In the genomic region with DNA sequence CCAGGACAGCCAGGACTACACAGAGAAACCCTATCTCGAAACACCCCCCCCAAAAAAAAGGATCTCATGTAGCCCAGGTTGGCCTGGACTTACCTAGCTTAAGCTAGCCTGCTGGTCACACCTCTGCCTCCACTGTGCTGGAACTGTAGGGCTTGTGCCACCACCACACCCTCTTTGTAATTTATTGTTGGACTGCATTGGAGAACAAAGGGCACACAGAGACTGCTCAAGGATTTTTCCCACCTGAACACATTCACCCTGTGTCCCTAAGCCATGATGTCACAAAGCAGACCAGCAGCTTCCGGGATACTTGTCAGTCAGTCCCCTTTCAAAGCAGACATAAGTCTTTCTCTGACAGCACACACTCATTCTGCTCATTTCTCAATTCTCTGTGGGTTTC, we compare ENCODE assay signal across 22 mouse cellular contexts.
"Had no signal": no experiment of that assay in that cellular context is flagged by ENCODE, and none has a peak within 500 bp of the region (broad histone marks: within the 10 kb centered on the region; RNA-seq: fewer than 3 reads in every experiment).

No protein-coding gene starts in this region.

- ATAC-seq: hindbrain, embryonic 16.5 days; inflammation-experienced regulatory T-cells, adult 6 months; liver, embryonic 12.5 days had no signal

- DNase-seq: gastrocnemius, postnatal 25 days; heart, adult 18-20 months; heart, postnatal 10 days; heart, postnatal 4 days; kidney, adult 11 months; kidney, adult 8-10 months; kidney, postnatal 10 days; kidney, postnatal 25 days; layer of hippocampus, adult 9-11 months; layer of hippocampus, postnatal 36 days; left cerebral cortex, postnatal 4 days had no signal

- H3K9ac ChIP-seq: heart, embryonic 12.5 days; hindbrain, embryonic 12.5 days; hindbrain, embryonic 14.5 days; limb, embryonic 13.5 days; limb, embryonic 15.5 days; liver, embryonic 12.5 days; liver, embryonic 14.5 days had no signal

- H3K9me3 ChIP-seq: heart, embryonic 10.5 days; heart, embryonic 12.5 days; hindbrain, embryonic 10.5 days; hindbrain, embryonic 12.5 days; limb, embryonic 15.5 days; liver, embryonic 12.5 days had no signal

- H3K4me3 ChIP-seq: heart, embryonic 10.5 days; heart, embryonic 12.5 days; hindbrain, embryonic 10.5 days; hindbrain, embryonic 12.5 days; limb, embryonic 13.5 days; limb, embryonic 15.5 days; liver, embryonic 12.5 days had no signal

- H3K27ac ChIP-seq: heart, embryonic 10.5 days; hindbrain, embryonic 10.5 days; hindbrain, embryonic 12.5 days; hindbrain, embryonic 14.5 days; limb, embryonic 13.5 days; limb, embryonic 15.5 days; liver, embryonic 12.5 days; liver, embryonic 14.5 days had no signal

- H3K27me3 ChIP-seq: heart, embryonic 12.5 days; hindbrain, embryonic 12.5 days; limb, embryonic 13.5 days; limb, embryonic 15.5 days had no signal

- H3K4me2 ChIP-seq: heart, embryonic 12.5 days; hindbrain, embryonic 12.5 days; hindbrain, embryonic 14.5 days; limb, embryonic 13.5 days; limb, embryonic 15.5 days; liver, embryonic 12.5 days had no signal

- H3K36me3 ChIP-seq: heart, embryonic 10.5 days; heart, embryonic 12.5 days; hindbrain, embryonic 10.5 days; hindbrain, embryonic 12.5 days; limb, embryonic 13.5 days; limb, embryonic 15.5 days; liver, embryonic 12.5 days had no signal
